Mouse (Mus musculus) heart, postnatal 0 days (tissue): ENCODE data around the gene Zfp652.

Source experiments
- CTCF ChIP-seq: IDR thresholded peaks from 2 replicates; pipeline ENCODE4 v1.5.1; 2016; ENCODE audit warnings: antibody characterized with exemption, control low read depth, low read depth
- EP300 ChIP-seq: IDR thresholded peaks from 2 replicates; pipeline ENCODE4 v1.6.1; 2016; ENCODE audit warnings: antibody characterized with exemption, low read depth

DNA sequence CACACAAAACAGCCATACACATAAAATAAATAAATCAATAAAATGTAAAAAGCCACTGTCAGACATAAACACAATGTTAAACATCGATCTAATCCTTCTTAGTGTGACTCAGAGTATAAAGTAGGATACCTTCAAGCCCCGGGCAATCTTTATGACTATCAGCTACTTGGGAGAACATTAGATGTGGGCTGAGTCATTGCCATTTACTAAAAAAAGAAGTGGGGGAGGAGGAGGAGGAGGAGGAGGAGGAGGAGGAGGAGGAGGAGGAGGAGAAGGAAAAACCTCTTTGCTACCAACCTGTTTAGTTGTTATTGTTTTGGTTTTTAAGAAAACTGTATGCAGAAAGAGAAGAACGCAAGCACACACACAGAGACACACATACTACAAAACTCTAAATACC is 22.9 kb upstream of the Zfp652 start:
- no peak for TF ChIP-seq CTCF
- TF ChIP-seq EP300 = no peak
